Mouse (Mus musculus): ENCODE measurements around the gene Bach1. TPM values are rescaled to one million over a fixed set of nuclear protein-coding genes. Genes with fewer than 3 reads are reported as not detected.
"Not testable (repeated sequence)": the region's sequence is repeated elsewhere in the genome, so short reads cannot be mapped to it uniquely, and the experiment has no call there.

Gene Bach1
- polyA plus RNA-seq, 1 experiment from 2014 or later: 9.2 TPM

- Histone ChIP-seq H3K4me3 (no peak overlapping the region), H3K4me1 (peaks cover 1% of the 10 kb centered on the region; the same call in 1 of the 2 replicates), H3K27me3 (replicated peaks) (0 out of 2 replicates have a peak, but pooled peaks cover 3% of the 10 kb centered on the region), H3K27ac (replicated peaks) (no peak overlapping the region), H3K9ac (no peak overlapping the region), H3K36me3 (no peaks in the 10 kb centered on the region), H3K4me2 (no peak overlapping the region), H3K9me3 (no peaks in the 10 kb centered on the region; the same call in 1 of the 2 replicates)
- 82% methylated on average over 9 of the region's 9 CpGs for WGBS
- ATAC-seq (ENCODE audit: extremely low read depth, insufficient number of reproducible peaks, low FRiP score, low TSS enrichment): no peak
Observed at GRCm38 (mm10) chr16:87680912-87681634, 17.7 kb upstream of the Bach1 start.

GRCm38 (mm10) chr16:87681848-87682247 lies 16.9 kb upstream of the Bach1 start:
- no peak overlapping the region for H3K4me3 ChIP-seq
- ATAC-seq (ENCODE audit: extremely low read depth, insufficient number of reproducible peaks, low FRiP score, low TSS enrichment): no peak
- no peaks in the 10 kb centered on the region for H3K36me3 ChIP-seq
- no peaks in the 10 kb centered on the region; the same call in 1 of the 2 replicates for H3K9me3 ChIP-seq
- WGBS: 37% methylated on average over 3 of the region's 3 CpGs
- H3K9ac ChIP-seq: no peak overlapping the region
- peaks cover 3% of the 10 kb centered on the region; the same call in 1 of the 2 replicates for H3K4me1 ChIP-seq
- H3K27ac ChIP-seq (replicated peaks): no peak overlapping the region
- H3K27me3 ChIP-seq (replicated peaks): 0 out of 2 replicates have a peak, but pooled peaks cover 3% of the 10 kb centered on the region
- H3K4me2 ChIP-seq: no peak overlapping the region

- no peaks in the 10 kb centered on the region; the same call in 1 of the 2 replicates for H3K9me3 ChIP-seq
- peaks cover 6% of the 10 kb centered on the region; the same call in 1 of the 2 replicates for H3K27me3 ChIP-seq (replicated peaks)
- no peak overlapping the region for H3K27ac ChIP-seq (replicated peaks)
- no peak overlapping the region for H3K4me3 ChIP-seq
- no peaks in the 10 kb centered on the region for H3K36me3 ChIP-seq
- H3K4me1 ChIP-seq: peaks cover 20% of the 10 kb centered on the region
- no peak overlapping the region for H3K9ac ChIP-seq
- H3K4me2 ChIP-seq: no peak overlapping the region
- ATAC-seq (ENCODE audit: extremely low read depth, insufficient number of reproducible peaks, low FRiP score, low TSS enrichment): no peak
- WGBS: 15% methylated on average over 1 of the region's 1 CpGs
Observed at GRCm38 (mm10) chr16:87686458-87686857, 12.3 kb upstream of the Bach1 start.

GRCm38 (mm10) chr16:87687346-87687745 lies 11.4 kb upstream of the Bach1 start:
- Histone ChIP-seq H3K4me1 (peaks cover 20% of the 10 kb centered on the region), H3K4me3 (no peak overlapping the region), H3K4me2 (no peak overlapping the region), H3K9ac (no peak overlapping the region), H3K27ac (replicated peaks) (no peak overlapping the region), H3K36me3 (no peaks in the 10 kb centered on the region), H3K9me3 (no peaks in the 10 kb centered on the region; the same call in 1 of the 2 replicates), H3K27me3 (replicated peaks) (peaks cover 9% of the 10 kb centered on the region; the same call in 1 of the 2 replicates)
- WGBS: 56% methylated on average over 3 of the region's 3 CpGs
- no peak for ATAC-seq (ENCODE audit: extremely low read depth, insufficient number of reproducible peaks, low FRiP score, low TSS enrichment)

- H3K9me3 ChIP-seq; H3K27ac ChIP-seq (replicated peaks); H3K36me3 ChIP-seq; ATAC-seq (ENCODE audit: extremely low read depth, insufficient number of reproducible peaks, low FRiP score, low TSS enrichment); H3K4me2 ChIP-seq; H3K9ac ChIP-seq; H3K4me3 ChIP-seq: not testable (repeated sequence)
- Histone ChIP-seq H3K27me3 (replicated peaks) (peaks cover 11% of the 10 kb centered on the region; the same call in 1 of the 2 replicates), H3K4me1 (peaks cover 27% of the 10 kb centered on the region)
- WGBS: 91% methylated on average over 3 of the region's 3 CpGs
Observed at GRCm38 (mm10) chr16:87688328-87688727, 10.4 kb upstream of the Bach1 start.

- not testable (repeated sequence) for H3K4me3 ChIP-seq; H3K27me3 ChIP-seq (replicated peaks); H3K9ac ChIP-seq; H3K36me3 ChIP-seq; H3K9me3 ChIP-seq; ATAC-seq (ENCODE audit: extremely low read depth, insufficient number of reproducible peaks, low FRiP score, low TSS enrichment)
- peak overlapping the region; percentile 76 for H3K27ac ChIP-seq (replicated peaks)
- H3K4me1 ChIP-seq: peaks cover 27% of the 10 kb centered on the region
- H3K4me2 ChIP-seq: peak overlapping the region; percentile 38; the same call in 1 of the 2 replicates
- 72% methylated on average over 7 of the region's 7 CpGs for WGBS
Observed at GRCm38 (mm10) chr16:87688823-87689222, 9.9 kb upstream of the Bach1 start.

GRCm38 (mm10) chr16:87689225-87689624 lies 9.5 kb upstream of the Bach1 start:
- H3K4me3 ChIP-seq: no peak overlapping the region
- peaks cover 8% of the 10 kb centered on the region; the same call in 1 of the 2 replicates for H3K27me3 ChIP-seq (replicated peaks)
- peaks cover 27% of the 10 kb centered on the region for H3K4me1 ChIP-seq
- 22% methylated on average over 8 of the region's 8 CpGs for WGBS
- H3K36me3 ChIP-seq: no peaks in the 10 kb centered on the region
- no peaks in the 10 kb centered on the region; the same call in 1 of the 2 replicates for H3K9me3 ChIP-seq
- peak overlapping the region; percentile 38 for H3K4me2 ChIP-seq
- 0 out of 2 replicates have a peak, but pooled peaks have one; percentile 41 for ATAC-seq (ENCODE audit: extremely low read depth, insufficient number of reproducible peaks, low FRiP score, low TSS enrichment)
- H3K27ac ChIP-seq (replicated peaks): peak overlapping the region; percentile 76
- no peak overlapping the region for H3K9ac ChIP-seq

GRCm38 (mm10) chr16:87690506-87690905 lies 8.2 kb upstream of the Bach1 start:
- H3K27me3 ChIP-seq (replicated peaks): peaks cover 12% of the 10 kb centered on the region

GRCm38 (mm10) chr16:87691102-87691501 lies 7.6 kb upstream of the Bach1 start:
- WGBS: 85% methylated on average over 4 of the region's 4 CpGs
- Histone ChIP-seq H3K4me2 (no peak overlapping the region), H3K4me3 (no peak overlapping the region), H3K9ac (no peak overlapping the region), H3K27me3 (replicated peaks) (peaks cover 18% of the 10 kb centered on the region), H3K9me3 (no peaks in the 10 kb centered on the region), H3K27ac (replicated peaks) (no peak overlapping the region), H3K4me1 (peaks cover 27% of the 10 kb centered on the region), H3K36me3 (no peaks in the 10 kb centered on the region)
- no peak for ATAC-seq (ENCODE audit: extremely low read depth, insufficient number of reproducible peaks, low FRiP score, low TSS enrichment)

More at GRCm38 (mm10) chr16:87690506-87690905, 8.2 kb upstream of the Bach1 start:
- Histone ChIP-seq H3K27ac (replicated peaks) (no peak overlapping the region), H3K4me2 (no peak overlapping the region), H3K36me3 (no peaks in the 10 kb centered on the region), H3K9me3 (no peaks in the 10 kb centered on the region; the same call in 1 of the 2 replicates), H3K4me3 (no peak overlapping the region), H3K4me1 (peaks cover 27% of the 10 kb centered on the region), H3K9ac (no peak overlapping the region)
- WGBS: 85% methylated on average over 4 of the region's 4 CpGs
- ATAC-seq (ENCODE audit: extremely low read depth, insufficient number of reproducible peaks, low FRiP score, low TSS enrichment): no peak

- ATAC-seq (ENCODE audit: extremely low read depth, insufficient number of reproducible peaks, low FRiP score, low TSS enrichment): no peak
- no peaks in the 10 kb centered on the region for H3K36me3 ChIP-seq
- WGBS: 67% methylated on average over 2 of the region's 2 CpGs
Observed at GRCm38 (mm10) chr16:87692591-87692990, 6.2 kb upstream of the Bach1 start.

GRCm38 (mm10) chr16:87697707-87698365 lies 909 bp upstream of the Bach1 start:
- H3K36me3 ChIP-seq: no peaks in the 10 kb centered on the region
- peaks cover 10% of the 10 kb centered on the region; the same call in 1 of the 2 replicates for H3K27me3 ChIP-seq (replicated peaks)
- peaks cover 41% of the 10 kb centered on the region for H3K4me1 ChIP-seq
- H3K9ac ChIP-seq: peak overlapping the region; percentile 74
- H3K4me2 ChIP-seq: peak overlapping the region; percentile 80
- no peaks in the 10 kb centered on the region for H3K9me3 ChIP-seq
- H3K4me3 ChIP-seq: peak overlapping the region; percentile 76
- peak overlapping the region; percentile 68 for H3K27ac ChIP-seq (replicated peaks)
- ATAC-seq (ENCODE audit: extremely low read depth, insufficient number of reproducible peaks, low FRiP score, low TSS enrichment): no peak
- WGBS: 18% methylated on average over 16 of the region's 16 CpGs

More at GRCm38 (mm10) chr16:87692591-87692990, 6.2 kb upstream of the Bach1 start:
- peaks cover 27% of the 10 kb centered on the region for H3K4me1 ChIP-seq
- H3K4me2 ChIP-seq: no peak overlapping the region
- no peak overlapping the region for H3K27ac ChIP-seq (replicated peaks)
- H3K4me3 ChIP-seq: no peak overlapping the region
- H3K27me3 ChIP-seq (replicated peaks): peaks cover 18% of the 10 kb centered on the region
- H3K9me3 ChIP-seq: no peaks in the 10 kb centered on the region
- H3K9ac ChIP-seq: no peak overlapping the region
